Mouse (Mus musculus) granulocyte monocyte progenitor cell, adult 5-6 weeks (primary cell): ENCODE results near the gene Otud3. TPM values are rescaled to one million over a fixed set of nuclear protein-coding genes. Genes with fewer than 3 reads are reported as not detected.
A peak's percentile ranks its signal among the peaks of the same experiment; 100 is the strongest.

Experiments used
- ATAC-seq: replicated peaks from 2 replicates; pipeline ENCODE4 v1.8.0; 2016; ENCODE audit warnings: mild to moderate bottlenecking, moderate TSS enrichment, inconsistent platforms; ENCODE audit not compliant: poor library complexity, severe bottlenecking
- total RNA-seq, 2 experiments: library from RNA; stranded (forward) in 1 of 2; stranded (reverse) in 1 of 2; fragments of 200-712, 200-1000 nt in 1 of 2; fragments of >200 nt in 1 of 2; fragmentation: Nextera tagmentation in 1 of 2; gene quantifications; 2 replicates each; pipeline ENCODE4 v1.2.3; 2014 to 2017

Otud3 gene
- total RNA-seq (2014; fragmentation: Nextera tagmentation) = 3.8 and 5.7 TPM in 2 replicates
- 3.2 and 4.7 TPM in 2 replicates for total RNA-seq (2017)

DNA sequence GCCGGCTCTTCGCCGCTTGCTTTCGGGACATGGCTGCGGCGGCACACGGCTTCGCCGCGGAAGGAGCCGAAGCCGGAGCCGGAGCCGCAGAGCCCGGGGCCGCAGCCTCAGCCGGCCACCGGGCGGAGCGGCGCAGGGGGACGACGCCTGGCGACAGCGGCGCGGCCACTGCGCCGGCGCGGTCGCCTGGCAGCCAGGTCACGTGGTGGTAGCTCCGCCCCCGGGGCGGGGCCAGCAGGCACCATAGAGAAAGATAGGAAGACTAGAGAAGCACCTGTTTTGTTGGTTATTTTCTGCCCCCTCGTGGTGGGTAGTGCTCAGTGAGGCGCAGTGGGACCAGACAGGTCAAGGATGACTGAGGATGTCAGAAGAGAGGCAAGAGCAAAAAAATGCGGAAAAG lies at the start of gene Otud3:
Otud3 (minus strand) TSS at position 149 of the 400 bp plus-strand sequence.
- ATAC-seq = peak; percentile 95

DNA sequence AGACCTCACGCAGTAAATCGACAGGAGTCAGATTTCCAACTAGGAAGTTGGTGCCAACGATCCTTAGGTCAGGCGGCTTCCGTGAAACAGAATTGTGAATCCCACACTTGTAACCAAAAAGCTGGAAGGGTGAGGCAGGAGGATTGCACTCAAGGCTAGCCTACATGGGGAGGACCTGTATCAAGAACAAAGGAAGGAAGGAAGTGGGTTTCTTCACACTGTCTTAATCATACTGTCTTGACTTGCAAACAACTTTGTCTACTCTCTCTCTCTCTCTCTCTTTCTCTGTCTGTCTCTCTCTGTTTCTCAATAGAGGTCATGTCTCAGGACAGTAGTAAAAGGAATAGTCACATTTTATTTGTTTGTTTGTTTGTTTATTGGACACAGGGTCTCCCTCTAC lies 49.0 kb upstream of the Otud3 start:
- peak; percentile 69 for ATAC-seq

DNA sequence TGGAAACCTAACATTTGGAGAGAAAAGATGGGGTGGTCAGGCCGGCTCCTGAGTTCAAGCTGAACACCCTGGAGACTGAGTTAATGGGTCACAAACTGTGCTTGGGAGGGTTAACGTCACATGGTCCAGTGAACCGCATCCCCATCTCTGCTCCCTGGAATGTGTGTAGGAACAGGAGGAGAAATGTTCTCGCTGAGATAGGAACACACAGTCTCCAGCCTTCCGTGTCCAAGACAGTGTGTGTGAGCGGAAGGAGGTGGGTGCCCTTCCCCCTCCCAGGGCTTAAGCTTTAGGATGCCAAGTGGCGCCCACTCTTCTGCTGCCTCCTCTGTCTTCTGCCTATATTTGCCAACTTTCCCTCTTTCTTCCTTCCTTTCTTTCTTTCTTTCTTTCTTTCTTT lies 46.2 kb upstream of the Otud3 start:
- ATAC-seq = no peak

DNA sequence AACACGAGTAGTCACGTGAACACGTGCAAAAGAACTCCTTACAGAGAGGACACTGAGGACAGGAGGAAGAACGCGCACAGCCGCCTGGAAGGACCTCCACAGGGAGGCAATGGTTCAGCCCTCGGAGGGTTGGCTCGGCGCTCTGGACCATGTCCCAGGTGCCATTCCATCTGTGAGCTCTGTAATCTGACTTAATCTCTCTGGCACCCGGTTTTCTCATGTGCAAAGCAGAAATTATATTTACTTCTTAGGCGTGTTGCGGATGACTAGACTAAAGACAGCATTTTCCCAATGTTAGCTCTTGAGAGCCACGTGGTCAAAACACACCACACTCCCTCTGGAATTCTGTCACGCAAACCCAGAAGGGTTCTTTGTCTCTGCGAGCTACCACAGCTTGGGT lies 45.4 kb upstream of the Otud3 start:
- ATAC-seq = no peak

- no peak for ATAC-seq
Measured at GRCm38 (mm10) chr4:138958612-138959011, 44.9 kb upstream of the Otud3 start.

- ATAC-seq = no peak
Measured at GRCm38 (mm10) chr4:138948257-138948656, 34.5 kb upstream of the Otud3 start.

GRCm38 (mm10) chr4:138943730-138944129 lies 30.0 kb upstream of the Otud3 start:
- ATAC-seq = peak; percentile 100

DNA sequence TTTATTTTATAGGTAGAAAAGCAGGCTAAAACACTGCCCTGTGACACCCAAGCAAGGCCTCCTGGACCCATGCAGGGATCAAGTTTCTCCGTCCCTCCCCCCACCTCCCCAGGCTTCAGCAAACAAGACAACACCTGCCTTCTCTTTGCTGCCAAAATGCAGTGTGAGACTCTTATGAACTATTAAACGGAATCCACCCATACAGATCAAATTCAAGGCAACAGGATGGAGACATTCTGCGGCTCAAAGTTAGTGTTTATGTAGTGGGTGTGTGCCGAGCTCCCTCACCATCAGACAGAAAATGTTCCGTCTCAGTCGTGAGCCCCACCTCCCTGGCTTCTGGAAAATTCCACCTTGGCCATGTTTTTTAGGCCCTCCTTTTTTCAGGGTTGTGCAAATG lies 28.2 kb upstream of the Otud3 start:
- no peak for ATAC-seq

- ATAC-seq = no peak
Measured at GRCm38 (mm10) chr4:138941401-138941800, 27.7 kb upstream of the Otud3 start.

DNA sequence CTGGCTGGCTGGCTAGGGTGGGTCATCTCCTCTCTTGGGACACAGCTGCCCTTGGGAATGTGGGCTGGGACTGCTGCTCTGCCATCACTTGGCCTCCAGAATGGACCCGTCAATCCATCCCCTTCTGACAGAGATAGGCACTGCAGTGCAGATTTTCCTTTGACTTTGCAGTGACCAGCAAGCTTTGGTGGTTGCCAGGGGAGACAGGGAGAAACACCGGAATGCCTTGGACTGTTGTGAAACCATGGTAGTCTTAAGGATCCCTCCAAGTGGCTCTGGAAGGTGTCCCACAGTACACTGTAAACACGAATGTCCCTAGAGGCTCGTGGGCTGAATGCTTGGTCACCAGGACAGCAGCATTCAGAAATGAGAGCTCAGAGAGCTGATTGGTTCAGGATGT lies 25.7 kb upstream of the Otud3 start:
- no peak for ATAC-seq

- no peak for ATAC-seq
Measured at GRCm38 (mm10) chr4:138938495-138939269, 24.9 kb upstream of the Otud3 start.

GRCm38 (mm10) chr4:138934456-138935145 lies 20.9 kb upstream of the Otud3 start:
- ATAC-seq = no peak

DNA sequence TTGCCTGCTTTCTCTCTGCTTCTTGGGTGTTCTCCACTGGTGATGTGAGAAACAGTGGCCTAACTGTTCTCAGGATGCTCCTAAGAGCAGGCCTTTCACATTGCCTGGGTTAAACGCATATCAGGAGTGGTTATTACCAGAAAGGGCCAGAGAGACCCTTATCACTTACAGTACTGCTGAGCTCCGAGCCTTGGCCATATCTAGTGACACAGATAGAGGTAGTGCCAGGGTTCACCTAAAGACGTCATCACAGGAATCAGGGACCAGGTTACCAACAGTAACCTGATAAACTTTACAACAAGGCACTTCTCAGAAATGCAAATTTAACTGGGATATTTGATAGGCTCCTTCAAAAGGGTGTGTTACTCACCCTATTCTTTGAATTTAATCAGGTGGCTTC lies 20.1 kb upstream of the Otud3 start:
- ATAC-seq = no peak

DNA sequence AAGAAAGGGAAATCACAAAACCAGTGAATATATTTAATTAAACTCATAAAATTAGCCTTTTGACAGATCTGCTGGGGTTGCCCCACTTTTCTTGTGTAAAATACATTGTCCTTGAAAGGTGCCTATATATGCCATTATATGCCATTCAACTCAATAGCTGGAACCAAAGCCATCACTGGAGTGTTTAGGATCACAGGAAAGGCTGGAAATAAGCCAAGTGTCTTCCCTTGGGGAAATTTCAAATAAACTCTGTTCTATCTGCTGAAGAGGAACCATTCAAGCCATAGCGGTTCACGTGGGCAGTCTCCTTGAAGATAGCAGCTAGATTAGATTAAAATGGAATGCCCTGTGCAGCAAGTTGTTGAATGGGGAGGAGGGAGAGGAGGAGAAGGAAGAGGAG lies 11.8 kb upstream of the Otud3 start:
- no peak for ATAC-seq

DNA sequence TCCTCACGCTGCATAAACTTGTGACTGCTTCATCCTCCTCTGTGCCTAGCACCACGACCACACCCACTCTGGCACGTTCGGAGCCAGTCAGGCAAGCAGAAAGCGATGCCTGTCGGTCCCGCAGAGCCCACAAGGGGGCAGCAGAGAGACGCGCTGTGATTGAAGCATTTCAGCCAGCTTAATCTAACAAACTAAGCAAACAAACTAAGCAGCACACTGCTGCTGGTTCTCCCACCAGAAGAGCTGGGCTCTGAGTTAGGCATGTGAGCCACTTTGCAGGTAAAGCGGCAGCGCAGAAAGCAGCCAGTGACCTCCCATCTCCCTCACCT lies 8.3 kb upstream of the Otud3 start:
- peak; percentile 99 for ATAC-seq

GRCm38 (mm10) chr4:138921254-138922130 lies 7.7 kb upstream of the Otud3 start:
- ATAC-seq = peak; percentile 28

- no peak for ATAC-seq
Measured at GRCm38 (mm10) chr4:138917282-138917681, 3.5 kb upstream of the Otud3 start.

GRCm38 (mm10) chr4:138913141-138913787 lies 481 bp downstream of the Otud3 start:
- 0 out of 2 replicates have a peak, but pooled peaks have one; percentile 26 for ATAC-seq

- peak; percentile 86 for ATAC-seq
Measured at GRCm38 (mm10) chr4:138905624-138906337, 8.0 kb downstream of the Otud3 start.

- ATAC-seq = no peak
Measured at GRCm38 (mm10) chr4:138899361-138899760, 14.4 kb downstream of the Otud3 start.
